Mouse (Mus musculus) left cerebral cortex, postnatal 4 days (tissue): ENCODE measurements around the gene Strap. TPM values are rescaled to one million over a fixed set of nuclear protein-coding genes. Genes with fewer than 3 reads are reported as not detected.

Experiments used
- DNase-seq: peaks from one replicate; pipeline ENCODE4 v3.0.0-alpha.2; 2022
- intact Hi-C: fragments of 180-260 bp; cut with DNase I; formaldehyde crosslinking; loops from one replicate; pipeline ENCODE4 v1.15.1; 2025
- total RNA-seq, 2 experiments: library from RNA; stranded (reverse); gene quantifications; 2 replicates each; pipeline ENCODE4 v1.2.3; 2021

The Strap gene
- total RNA-seq, 2 experiments from 2014 or later = 131 to 137 TPM

GRCm38 (mm10) chr6:137772918-137773636 is 38.2 kb downstream of the Strap start:
- DNase-seq = no peak
- intact Hi-C loops = no loop called here

GRCm38 (mm10) chr6:137773637-137774028 is 38.8 kb downstream of the Strap start:
- intact Hi-C loops = no loop called here
- DNase-seq = no peak

GRCm38 (mm10) chr6:137774166-137774565 is 39.3 kb downstream of the Strap start:
- intact Hi-C loops = no loop called here
- DNase-seq = no peak

- intact Hi-C loops = no loop called here
- DNase-seq = no peak
Observed at GRCm38 (mm10) chr6:137775159-137775558, 40.3 kb downstream of the Strap start.

GRCm38 (mm10) chr6:137776981-137777380 is 42.1 kb downstream of the Strap start:
- intact Hi-C loops = no loop called here
- no peak for DNase-seq

GRCm38 (mm10) chr6:137783899-137784637 is 49.2 kb downstream of the Strap start:
- no peak for DNase-seq
- intact Hi-C loops = no loop called here

- DNase-seq = no peak
- intact Hi-C loops = no loop called here
Observed at GRCm38 (mm10) chr6:137788976-137789590, 54.2 kb downstream of the Strap start.

GRCm38 (mm10) chr6:137789658-137790057 is 54.8 kb downstream of the Strap start:
- no peak for DNase-seq
- intact Hi-C loops = no loop called here

GRCm38 (mm10) chr6:137795494-137795893 is 60.6 kb downstream of the Strap start:
- no peak for DNase-seq
- intact Hi-C loops = no loop called here

GRCm38 (mm10) chr6:137796596-137797567 is 62.0 kb downstream of the Strap start:
- intact Hi-C loops = no loop called here
- DNase-seq = no peak

GRCm38 (mm10) chr6:137799253-137799652 is 64.4 kb downstream of the Strap start:
- intact Hi-C loops = no loop called here
- DNase-seq = no peak

Other genes starting within 250 kb of the Strap start
- 10 to 100 TPM; 33.1 to 39.5 TPM for gene Eps8, start 80.2 kb upstream of the Strap start, total RNA-seq
- 10 to 100 TPM in 1 of 2 experiments, 1 to 10 TPM in 1; 9.5 to 10.7 TPM for gene Dera, start 19.5 kb downstream of the Strap start, total RNA-seq